Mouse (Mus musculus) hindbrain, postnatal 0 days (tissue): ENCODE data around the gene Tdrd5. TPM values are rescaled to one million over a fixed set of nuclear protein-coding genes. Genes with fewer than 3 reads are reported as not detected.
A peak's percentile ranks its signal among the peaks of the same experiment; 100 is the strongest.
"Not testable (repeated sequence)": the region's sequence is repeated elsewhere in the genome, so short reads cannot be mapped to it uniquely, and the experiment has no call there.

ENCODE experiments used
- ATAC-seq: fragments of 200-750 bp; cut with Nextera tagmentation; 2 replicates; pipeline ENCODE4 v1.8.0; 2017; ENCODE audit warnings: mild to moderate bottlenecking, moderate TSS enrichment, moderate library complexity
- DNase-seq: peaks from one replicate; pipeline ENCODE4 v3.0.0-alpha.2; 2015; ENCODE audit warnings: low spot score
- H3K27ac ChIP-seq: fragments of 300-500 bp; sonication (generic); 2 replicates; pipeline ENCODE4 v1.5.1; 2014; ENCODE audit warnings: mild to moderate bottlenecking
- H3K27me3 ChIP-seq: fragments of 300-500 bp; sonication (generic); 2 replicates; pipeline ENCODE4 v1.6.1; 2014; ENCODE audit warnings: low read length, mixed read lengths; ENCODE audit not compliant: insufficient read depth
- H3K36me3 ChIP-seq: fragments of 300-500 bp; sonication (generic); 2 replicates; pipeline ENCODE4 v1.6.1; 2014; ENCODE audit warnings: low read length, mixed read lengths; ENCODE audit not compliant: insufficient read depth
- H3K4me1 ChIP-seq: fragments of 300-500 bp; sonication (generic); 2 replicates; pipeline ENCODE4 v1.6.1; 2014; ENCODE audit warnings: antibody characterized with exemption, low read length, mixed read lengths; ENCODE audit not compliant: insufficient read depth
- H3K4me2 ChIP-seq: fragments of 300-500 bp; sonication (generic); 2 replicates; pipeline ENCODE4 v1.6.1; 2014; ENCODE audit warnings: low read depth, mild to moderate bottlenecking, low read length, moderate library complexity, mixed read lengths
- H3K4me3 ChIP-seq: fragments of 300-500 bp; sonication (generic); 2 replicates; pipeline ENCODE4 v1.5.1; 2014; ENCODE audit warnings: low read length
- H3K9ac ChIP-seq: fragments of 300-500 bp; sonication (generic); replicated peaks from 2 replicates; pipeline ENCODE4 v1.6.1; 2014; ENCODE audit warnings: mild to moderate bottlenecking, low read length, moderate library complexity, mixed read lengths
- H3K9me3 ChIP-seq: fragments of 300-500 bp; sonication (generic); 2 replicates; pipeline ENCODE4 v1.6.1; 2016; ENCODE audit warnings: low read length, mixed read lengths
- CTCF ChIP-seq: IDR thresholded peaks from 2 replicates; pipeline ENCODE4 v1.5.1; 2016; ENCODE audit warnings: antibody characterized with exemption, control low read depth, low read depth
- WGBS: fragments of 180-500 bp; shearing (Covaris S2); extraction: QIAGEN DNeasy Blood & Tissue Kit; methylation state at CpG from one replicate; pipeline ENCODE4 v1.1.7; 2014; 5-methylcytosine and 5-hydroxymethylcytosine counted together
- polyA plus RNA-seq: library from polyadenylated mRNA; unstranded; fragments of >200 nt; fragmentation: Nextera tagmentation; extraction: Ambion mirVana; gene quantifications from 2 replicates; pipeline ENCODE4 v1.2.1, GENCODE M21; 2015
- total RNA-seq: library from RNA; depleted of rRNA; stranded (reverse); fragments of >200 nt; gene quantifications from 2 replicates; pipeline ENCODE4 v1.2.3, GENCODE M21; 2014

The Tdrd5 gene
- total and polyA plus RNA-seq, 2 experiments from 2014 or later, result 1.3 to 1.5 TPM

DNA sequence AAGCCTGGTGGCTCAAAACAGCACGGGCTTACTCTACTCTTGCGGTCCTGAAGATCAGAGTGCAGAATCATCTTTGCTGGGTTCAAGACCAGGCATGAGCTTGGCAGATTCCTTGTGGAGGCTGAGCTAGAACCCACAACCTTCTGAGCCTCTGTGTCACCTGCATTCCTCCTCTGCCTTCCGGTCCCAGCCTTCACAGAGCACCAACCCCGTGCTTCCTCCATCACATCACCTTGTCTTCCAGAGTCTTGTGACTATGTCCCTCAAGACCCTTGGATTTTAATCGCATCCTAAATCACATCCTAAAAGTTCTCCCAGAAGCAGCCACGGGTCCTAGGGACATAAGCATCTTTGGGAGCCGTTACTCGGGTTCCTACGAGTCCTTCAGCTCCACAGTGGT is 19.7 kb upstream of the Tdrd5 start:
- Histone ChIP-seq H3K4me3 (no peak overlapping the region), H3K9me3 (no peaks in the 10 kb centered on the region), H3K27me3 (no peaks in the 10 kb centered on the region), H3K9ac (no peak overlapping the region), H3K27ac (no peak overlapping the region), H3K4me1 (no peaks in the 10 kb centered on the region), H3K36me3 (no peaks in the 10 kb centered on the region), H3K4me2 (no peak overlapping the region)
- no peak for DNase-seq
- WGBS, result 88% methylated on average over 9 of the region's 9 CpGs
- ATAC-seq, result no peak
- no peak for TF ChIP-seq CTCF

DNA sequence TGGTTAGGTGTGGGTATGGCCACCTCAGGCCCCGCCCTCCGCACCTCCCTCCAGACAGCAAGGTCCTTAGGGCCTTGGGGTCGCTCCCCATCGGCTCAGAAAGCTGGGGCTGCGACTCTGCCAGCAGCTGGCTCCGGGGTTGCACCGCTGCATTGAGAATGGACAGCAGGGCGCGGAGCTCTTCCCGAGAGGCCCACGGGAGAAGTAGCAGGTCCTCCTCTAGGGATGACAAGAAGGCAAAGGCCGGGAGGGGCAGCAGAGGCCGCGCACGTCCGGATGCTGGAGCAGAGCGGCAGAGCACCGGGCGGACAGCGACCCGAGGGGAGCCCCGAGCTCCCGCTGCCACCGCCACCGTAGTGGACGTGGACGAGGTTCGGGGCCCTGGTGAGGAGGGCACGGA is 7.2 kb upstream of the Tdrd5 start, which contains the start of gene Nphs2:
Gene Nphs2 (plus strand): TSS at position 98 of the 400 bp plus-strand sequence.
- H3K27ac ChIP-seq, result no peak within 1 kb of the TSS
- no peaks in the 10 kb centered on the region for H3K36me3 ChIP-seq
- peak within 1 kb of the TSS; percentile 46 for H3K4me2 ChIP-seq
- 9% methylated on average over 29 of the region's 29 CpGs for WGBS
- ATAC-seq, result no peak
- 0 out of 2 replicates have a peak, but pooled peaks cover 3% of the 10 kb centered on the region for H3K4me1 ChIP-seq
- TF ChIP-seq CTCF, result no peak
- no peaks in the 10 kb centered on the region for H3K9me3 ChIP-seq
- DNase-seq, result no peak
- H3K4me3 ChIP-seq, result peak within 1 kb of the TSS; percentile 18; the same call in 1 of the 2 replicates
- no peak within 1 kb of the TSS for H3K9ac ChIP-seq
- peaks cover 34% of the 10 kb centered on the region for H3K27me3 ChIP-seq

DNA sequence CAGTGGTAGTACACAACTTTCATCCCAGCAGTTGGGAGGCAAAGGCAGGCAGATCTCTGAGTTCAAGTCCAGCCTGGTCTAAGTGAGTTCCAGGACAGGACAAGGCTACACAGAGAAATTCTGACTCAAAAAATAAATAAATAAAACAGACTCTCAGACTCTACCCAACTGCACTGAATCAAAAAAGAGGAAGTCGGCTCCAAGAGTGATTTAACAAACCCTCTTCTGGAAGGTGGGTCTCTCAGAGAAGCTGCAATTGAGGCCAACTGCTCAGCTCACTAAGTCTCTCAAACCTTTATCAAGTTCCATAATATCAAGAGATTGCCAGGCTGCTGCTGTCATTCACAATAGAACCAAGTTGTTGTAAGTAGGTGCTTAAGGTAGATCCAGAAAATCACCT is 5.1 kb upstream of the Tdrd5 start:
- Histone ChIP-seq H3K27ac (no peak overlapping the region), H3K9ac (no peak overlapping the region), H3K4me1 (0 out of 2 replicates have a peak, but pooled peaks cover 3% of the 10 kb centered on the region), H3K4me2 (no peak overlapping the region), H3K9me3 (no peaks in the 10 kb centered on the region), H3K4me3 (no peak overlapping the region), H3K36me3 (no peaks in the 10 kb centered on the region), H3K27me3 (peaks cover 34% of the 10 kb centered on the region)
- TF ChIP-seq CTCF, result no peak
- no peak for DNase-seq
- no peak for ATAC-seq
- WGBS, result 74% methylated on average over 1 of the region's 1 CpGs

DNA sequence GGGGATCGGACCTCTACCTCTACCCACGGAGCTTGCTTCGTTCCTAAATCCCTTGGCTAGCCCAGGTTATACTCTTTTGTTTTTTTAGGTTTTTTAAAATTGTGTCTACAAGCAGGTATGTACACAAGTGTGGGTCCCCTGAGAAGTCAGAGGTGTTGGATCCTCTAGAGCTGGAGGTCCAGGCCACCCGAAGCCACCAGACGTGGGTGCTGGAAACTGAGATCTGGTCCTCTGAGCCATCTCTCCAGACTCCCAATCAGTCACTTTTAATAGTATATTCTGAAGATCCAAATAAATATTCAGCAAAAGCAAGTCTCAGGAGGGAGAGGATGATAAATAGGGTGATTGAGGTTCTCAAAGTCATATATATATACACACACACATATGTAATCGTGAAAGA is 13.4 kb downstream of the Tdrd5 start:
- H3K9me3 ChIP-seq, result no peaks in the 10 kb centered on the region
- H3K4me1 ChIP-seq, result no peaks in the 10 kb centered on the region
- no peak overlapping the region for H3K4me3 ChIP-seq
- DNase-seq (no peak), ATAC-seq (no peak)
- 93% methylated on average over 6 of the region's 6 CpGs for WGBS
- no peaks in the 10 kb centered on the region for H3K36me3 ChIP-seq
- no peak overlapping the region for H3K27ac ChIP-seq
- no peak overlapping the region for H3K9ac ChIP-seq
- H3K27me3 ChIP-seq, result no peaks in the 10 kb centered on the region
- TF ChIP-seq CTCF, result no peak
- no peak overlapping the region for H3K4me2 ChIP-seq

DNA sequence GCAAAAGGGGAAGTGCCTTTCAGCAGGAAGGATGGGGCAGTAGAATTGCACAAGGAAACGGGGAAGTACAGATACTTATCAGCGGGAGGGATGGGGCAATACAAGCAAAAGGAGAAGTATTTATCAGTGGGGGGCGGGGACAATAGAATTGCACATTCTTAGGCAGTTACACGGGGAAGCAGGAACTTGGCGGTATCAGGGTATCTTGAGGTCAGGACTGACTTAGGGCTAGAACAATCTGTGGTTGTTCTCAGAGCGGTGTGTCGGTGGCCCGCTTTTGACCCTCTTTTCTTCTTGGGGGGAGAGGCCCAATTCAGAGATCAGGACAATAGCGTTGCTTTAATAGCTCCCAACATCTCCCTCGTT is 14.3 kb downstream of the Tdrd5 start:
- WGBS, result 71% methylated on average over 9 of the region's 10 CpGs
- not testable (repeated sequence) for H3K4me1 ChIP-seq, DNase-seq, H3K4me2 ChIP-seq, H3K27ac ChIP-seq, H3K9ac ChIP-seq, ATAC-seq, H3K27me3 ChIP-seq, H3K36me3 ChIP-seq, H3K9me3 ChIP-seq, H3K4me3 ChIP-seq

DNA sequence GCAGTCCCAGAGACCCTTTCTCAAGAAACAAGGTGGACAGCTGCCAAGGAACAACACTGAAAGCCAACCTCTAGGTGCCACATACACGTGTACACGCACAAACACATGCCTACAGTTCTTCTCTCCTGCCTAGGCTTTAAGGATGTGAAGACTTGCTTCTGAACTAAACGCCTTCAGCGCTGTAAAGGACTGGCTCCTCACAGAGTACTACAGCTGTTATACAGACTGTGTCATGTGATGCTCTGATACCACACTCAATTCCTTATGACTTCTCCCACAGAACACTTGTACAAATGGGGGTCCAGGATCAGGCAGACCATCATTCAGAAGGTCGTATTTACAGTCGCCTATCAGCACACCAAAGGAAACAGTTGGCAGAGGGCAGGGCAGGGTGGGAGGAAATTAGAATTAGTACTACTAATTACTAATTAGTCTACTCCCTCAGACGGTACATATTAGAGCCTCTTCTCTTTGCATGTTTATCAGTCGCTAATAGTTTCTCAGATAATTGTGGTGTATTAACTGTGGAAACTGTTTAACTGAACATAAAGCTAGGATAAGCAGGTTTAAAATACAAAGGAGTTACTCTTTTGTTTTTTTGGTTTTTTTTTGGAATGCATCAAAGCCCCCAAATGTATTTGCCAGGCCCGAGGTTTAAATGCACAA is 14.8 kb downstream of the Tdrd5 start:
- H3K36me3 ChIP-seq, result no peaks in the 10 kb centered on the region
- no peak overlapping the region for H3K9ac ChIP-seq
- WGBS, result 80% methylated on average over 9 of the region's 9 CpGs
- no peak for DNase-seq
- no peak overlapping the region for H3K4me3 ChIP-seq
- no peak for ATAC-seq
- no peak overlapping the region for H3K27ac ChIP-seq
- H3K4me2 ChIP-seq, result no peak overlapping the region
- no peaks in the 10 kb centered on the region for H3K27me3 ChIP-seq
- TF ChIP-seq CTCF, result no peak
- no peaks in the 10 kb centered on the region for H3K9me3 ChIP-seq
- H3K4me1 ChIP-seq, result no peaks in the 10 kb centered on the region

DNA sequence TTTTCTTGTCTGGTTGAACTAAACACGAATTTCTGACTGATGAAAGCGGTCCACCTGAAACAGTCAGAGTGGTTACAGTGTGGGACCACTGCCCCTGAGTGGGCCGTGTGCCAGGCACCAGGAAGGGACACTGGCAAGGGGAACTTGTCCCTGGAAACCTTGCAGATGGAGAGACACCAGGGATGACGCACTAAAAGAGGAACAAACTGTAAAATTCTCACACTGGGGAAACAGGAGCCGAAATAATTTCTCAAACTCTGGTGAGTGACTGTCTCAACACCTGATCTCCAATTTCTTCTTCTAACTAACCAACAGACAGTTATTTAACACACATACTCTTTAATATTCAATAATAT is 17.9 kb downstream of the Tdrd5 start:
- Histone ChIP-seq H3K36me3 (no peaks in the 10 kb centered on the region), H3K27me3 (no peaks in the 10 kb centered on the region), H3K4me3 (no peak overlapping the region), H3K4me1 (no peaks in the 10 kb centered on the region), H3K9me3 (no peaks in the 10 kb centered on the region), H3K9ac (no peak overlapping the region), H3K27ac (no peak overlapping the region), H3K4me2 (no peak overlapping the region)
- TF ChIP-seq CTCF, result no peak
- DNase-seq (no peak), ATAC-seq (no peak)
- 83% methylated on average over 5 of the region's 5 CpGs for whole genome bisulfite sequencing
